Mouse (Mus musculus) limb, embryonic 11.5 days (tissue): ENCODE results near the gene Gm49711. TPM values are rescaled to one million over a fixed set of nuclear protein-coding genes. Genes with fewer than 3 reads are reported as not detected.

Source experiments
- ATAC-seq: fragments of 200-750 bp; cut with Nextera tagmentation; 2 replicates; pipeline ENCODE4 v1.8.0; 2017; ENCODE audit warnings: low read depth; ENCODE audit not compliant: insufficient number of reproducible peaks, low FRiP score, low TSS enrichment
- DNase-seq: peaks from one replicate; pipeline ENCODE4 v3.0.0-alpha.2; 2015; ENCODE audit warnings: low spot score
- H3K27ac ChIP-seq: fragments of 300-500 bp; sonication (generic); replicated peaks from 2 replicates; pipeline ENCODE4 v1.5.1; 2014; ENCODE audit warnings: low read depth, mild to moderate bottlenecking, low read length
- H3K27me3 ChIP-seq: fragments of 300-500 bp; sonication (generic); 2 replicates; pipeline ENCODE4 v1.6.1; 2014; ENCODE audit warnings: mild to moderate bottlenecking, low read length, mixed read lengths; ENCODE audit not compliant: control insufficient read depth, insufficient read depth
- H3K36me3 ChIP-seq: fragments of 300-500 bp; sonication (generic); 2 replicates; pipeline ENCODE4 v1.6.1; 2014; ENCODE audit warnings: mild to moderate bottlenecking, low read length, moderate library complexity, mixed read lengths; ENCODE audit not compliant: control insufficient read depth, insufficient read depth
- H3K4me1 ChIP-seq: fragments of 300-500 bp; sonication (generic); 2 replicates; pipeline ENCODE4 v1.6.1; 2014; ENCODE audit warnings: low read length, mixed read lengths; ENCODE audit not compliant: control insufficient read depth, insufficient read depth
- H3K4me2 ChIP-seq: fragments of 300-500 bp; sonication (generic); 2 replicates; pipeline ENCODE4 v1.6.1; 2014; ENCODE audit warnings: low read depth, mild to moderate bottlenecking, moderate library complexity; ENCODE audit not compliant: severe bottlenecking
- H3K4me3 ChIP-seq: fragments of 300-500 bp; sonication (generic); 2 replicates; pipeline ENCODE4 v1.5.1; 2014; ENCODE audit warnings: low read depth, low read length
- H3K9ac ChIP-seq: fragments of 300-500 bp; sonication (generic); 2 replicates; pipeline ENCODE4 v1.6.1; 2014; ENCODE audit warnings: mild to moderate bottlenecking, low read length
- H3K9me3 ChIP-seq: fragments of 300-500 bp; sonication (generic); 2 replicates; pipeline ENCODE4 v1.6.1; 2016; ENCODE audit warnings: low read length; ENCODE audit not compliant: control insufficient read depth
- WGBS: fragments of 180-500 bp; shearing (Covaris S2); extraction: QIAGEN DNeasy Blood & Tissue Kit; methylation state at CpG from one replicate; pipeline ENCODE4 v1.1.7; 2014; 5-methylcytosine and 5-hydroxymethylcytosine counted together
- polyA plus RNA-seq: library from polyadenylated mRNA; unstranded; fragments of >200 nt; fragmentation: Nextera tagmentation; extraction: Ambion mirVana; gene quantifications from 2 replicates; pipeline ENCODE4 v1.2.1, GENCODE M21; 2014

The Gm49711 gene
- polyA plus RNA-seq, 1 experiment from 2014 or later: not detected

DNA sequence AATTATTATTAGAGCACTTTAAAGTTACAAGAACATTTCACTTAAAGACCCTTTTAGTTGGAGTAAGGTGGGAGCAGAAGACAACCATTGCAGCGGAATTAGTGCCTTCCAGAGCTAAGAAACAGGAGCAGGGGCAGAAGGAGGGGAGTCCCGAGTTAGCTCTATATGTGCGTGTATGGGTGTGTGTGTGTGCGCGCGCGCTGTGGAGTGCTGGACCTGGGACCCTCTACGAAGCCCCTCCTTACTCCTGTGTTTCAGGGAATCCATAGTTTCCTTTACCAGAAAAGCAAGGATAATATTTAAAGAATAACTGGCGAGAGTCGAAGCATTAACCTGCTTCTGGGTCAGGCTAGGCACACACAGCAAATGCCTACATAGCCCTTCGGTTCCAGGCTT lies 662 bp upstream of the Gm49711 start:
- peak overlapping the region; percentile 87 for H3K4me3 ChIP-seq
- DNase-seq (no peak), ATAC-seq (peak; percentile 44; the same call in 1 of the 2 replicates)
- peak overlapping the region; percentile 56; the same call in 1 of the 2 replicates for H3K27ac ChIP-seq
- H3K36me3 ChIP-seq: peaks cover 3% of the 10 kb centered on the region; the same call in 1 of the 2 replicates
- H3K9ac ChIP-seq: peak overlapping the region; percentile 70
- 11% methylated on average over 11 of the region's 11 CpGs for WGBS
- H3K4me1 ChIP-seq: peaks cover 6% of the 10 kb centered on the region; the same call in 1 of the 2 replicates
- peak overlapping the region; percentile 86 for H3K4me2 ChIP-seq
- H3K27me3 ChIP-seq: no peaks in the 10 kb centered on the region
- H3K9me3 ChIP-seq: no peaks in the 10 kb centered on the region; the same call in 1 of the 2 replicates

DNA sequence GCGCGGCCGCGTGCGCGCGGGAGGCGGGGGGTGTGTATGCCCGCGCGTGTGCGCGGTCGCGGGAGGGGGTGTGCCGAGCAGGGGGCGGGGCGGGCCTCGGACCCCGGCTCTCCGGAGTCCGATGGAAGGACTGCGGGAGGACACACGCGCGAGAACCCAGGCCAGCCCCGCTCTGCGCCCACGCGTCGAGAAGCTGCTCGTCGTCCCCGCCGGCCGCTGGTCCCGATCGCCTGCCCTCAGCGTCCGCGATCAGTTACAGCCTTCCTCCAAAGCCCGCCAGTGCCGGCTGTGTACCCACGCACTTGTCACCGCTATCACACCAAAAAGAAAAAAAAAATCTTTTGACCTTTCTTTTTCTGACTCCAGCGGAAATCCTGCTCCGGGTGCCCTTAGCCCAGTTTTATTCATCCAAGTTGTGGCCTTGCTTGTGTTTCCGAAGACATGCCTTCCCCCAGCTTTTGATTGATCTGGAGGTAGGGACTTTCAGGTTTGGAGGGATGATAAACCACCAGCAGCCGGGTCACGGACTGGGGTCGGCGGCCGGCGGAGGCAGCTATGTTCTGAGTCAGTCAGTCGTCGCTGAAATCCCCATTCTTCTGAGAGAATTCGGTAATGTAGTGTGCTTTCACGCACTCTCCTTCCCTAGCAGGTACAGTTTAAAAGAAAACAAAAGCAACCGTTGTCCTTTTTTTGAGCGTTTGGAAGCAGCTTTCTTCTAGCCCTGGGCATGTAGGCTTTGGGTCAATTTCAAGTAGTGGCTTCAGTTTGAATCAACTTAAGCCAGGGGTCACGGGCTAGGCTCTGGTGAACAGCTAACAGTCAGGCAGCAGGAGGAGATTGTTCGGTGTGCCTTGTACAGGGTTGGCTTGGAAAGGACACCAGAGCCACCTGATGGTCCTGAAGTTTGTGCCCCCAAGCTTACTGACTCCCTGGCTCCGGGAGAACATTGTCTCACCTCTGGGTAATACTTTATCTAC lies 816 bp downstream of the Gm49711 start:
- Histone ChIP-seq H3K4me3 (peak overlapping the region; percentile 87), H3K9me3 (no peaks in the 10 kb centered on the region; the same call in 1 of the 2 replicates), H3K27ac (no peak overlapping the region), H3K36me3 (peaks cover 3% of the 10 kb centered on the region; the same call in 1 of the 2 replicates), H3K4me1 (peaks cover 6% of the 10 kb centered on the region; the same call in 1 of the 2 replicates), H3K9ac (peak overlapping the region; percentile 70), H3K27me3 (no peaks in the 10 kb centered on the region), H3K4me2 (peak overlapping the region; percentile 86)
- 2% methylated on average over 47 of the region's 63 CpGs for WGBS
- DNase-seq (peak; percentile 49), ATAC-seq (peak; percentile 14; the same call in 1 of the 2 replicates)

DNA sequence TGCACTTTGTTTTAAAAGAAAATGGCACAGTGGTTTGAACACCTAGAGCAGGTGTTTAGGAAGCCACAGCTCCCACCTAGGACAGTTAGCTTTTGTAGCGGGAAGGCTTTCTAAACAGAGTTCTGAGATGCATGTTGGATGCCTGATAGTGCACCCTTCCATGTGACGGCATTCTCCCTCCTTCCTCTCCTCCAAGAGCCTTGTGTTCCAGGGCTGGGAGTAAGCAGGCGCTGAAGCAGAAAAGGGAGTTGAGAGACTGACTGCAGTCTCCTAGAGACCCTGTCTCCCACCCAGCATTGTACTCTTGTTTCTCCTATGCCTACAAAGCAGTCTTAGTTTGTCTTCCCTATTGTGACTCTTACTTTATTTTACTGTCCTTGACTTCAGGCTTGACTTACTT lies 2.1 kb downstream of the Gm49711 start:
- Histone ChIP-seq H3K4me2 (no peak overlapping the region), H3K36me3 (peaks cover 5% of the 10 kb centered on the region; the same call in 1 of the 2 replicates), H3K27me3 (no peaks in the 10 kb centered on the region), H3K4me3 (no peak overlapping the region), H3K4me1 (peaks cover 6% of the 10 kb centered on the region; the same call in 1 of the 2 replicates), H3K9ac (no peak overlapping the region), H3K27ac (no peak overlapping the region), H3K9me3 (no peaks in the 10 kb centered on the region)
- WGBS: 91% methylated on average over 3 of the region's 3 CpGs
- ATAC-seq: no peak
- no peak for DNase-seq

DNA sequence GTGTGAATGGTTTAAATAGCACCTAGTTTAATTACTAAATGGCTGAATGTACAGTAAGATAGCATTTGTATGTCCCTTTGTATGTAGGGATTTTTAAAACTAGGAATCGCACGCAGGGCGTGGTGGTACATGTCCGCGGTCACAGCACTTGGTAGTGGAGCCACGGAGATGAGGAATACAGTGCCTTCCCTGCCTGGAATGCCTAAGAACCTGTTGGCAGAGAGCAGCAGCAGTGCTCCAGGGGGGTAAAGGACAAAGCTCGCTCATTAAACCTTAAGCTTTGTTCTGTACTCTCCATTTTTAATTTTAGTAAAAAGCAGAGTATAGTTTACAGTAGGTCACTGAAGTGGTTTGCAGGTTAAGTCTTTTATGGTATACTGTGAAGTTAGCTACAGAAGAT lies 3.5 kb downstream of the Gm49711 start:
- Histone ChIP-seq H3K4me2 (no peak overlapping the region), H3K9me3 (no peaks in the 10 kb centered on the region), H3K27ac (no peak overlapping the region), H3K4me1 (peaks cover 6% of the 10 kb centered on the region; the same call in 1 of the 2 replicates), H3K36me3 (peaks cover 5% of the 10 kb centered on the region; the same call in 1 of the 2 replicates), H3K9ac (no peak overlapping the region), H3K27me3 (no peaks in the 10 kb centered on the region), H3K4me3 (no peak overlapping the region)
- DNase-seq: no peak
- no peak for ATAC-seq
- WGBS: 95% methylated on average over 7 of the region's 7 CpGs

DNA sequence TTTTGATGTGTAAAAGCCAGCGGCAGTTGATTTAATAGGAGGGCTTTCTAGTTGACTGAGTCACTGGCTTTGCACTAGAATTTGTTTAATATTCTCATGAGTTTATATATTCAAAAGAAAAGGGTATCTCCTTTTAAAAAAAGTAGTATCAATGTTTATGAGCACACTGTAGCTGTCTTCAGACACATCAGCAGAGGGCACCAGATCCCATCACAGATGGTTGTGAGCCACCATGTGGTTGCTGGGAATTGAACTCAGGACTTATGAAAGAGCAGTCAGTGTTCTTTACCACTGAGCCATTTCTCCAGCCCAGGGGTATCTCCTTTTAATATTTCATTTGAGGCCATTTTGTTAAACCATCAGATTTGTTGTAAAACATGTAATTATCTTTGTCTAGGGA lies 4.7 kb downstream of the Gm49711 start:
- H3K27ac ChIP-seq: no peak overlapping the region
- no peak overlapping the region for H3K9ac ChIP-seq
- ATAC-seq (no peak), DNase-seq (no peak)
- peaks cover 6% of the 10 kb centered on the region; the same call in 1 of the 2 replicates for H3K4me1 ChIP-seq
- no peaks in the 10 kb centered on the region for H3K9me3 ChIP-seq
- peaks cover 5% of the 10 kb centered on the region; the same call in 1 of the 2 replicates for H3K36me3 ChIP-seq
- H3K4me2 ChIP-seq: no peak overlapping the region
- H3K27me3 ChIP-seq: no peaks in the 10 kb centered on the region
- H3K4me3 ChIP-seq: no peak overlapping the region
- 92% methylated on average over 1 of the region's 1 CpGs for WGBS

DNA sequence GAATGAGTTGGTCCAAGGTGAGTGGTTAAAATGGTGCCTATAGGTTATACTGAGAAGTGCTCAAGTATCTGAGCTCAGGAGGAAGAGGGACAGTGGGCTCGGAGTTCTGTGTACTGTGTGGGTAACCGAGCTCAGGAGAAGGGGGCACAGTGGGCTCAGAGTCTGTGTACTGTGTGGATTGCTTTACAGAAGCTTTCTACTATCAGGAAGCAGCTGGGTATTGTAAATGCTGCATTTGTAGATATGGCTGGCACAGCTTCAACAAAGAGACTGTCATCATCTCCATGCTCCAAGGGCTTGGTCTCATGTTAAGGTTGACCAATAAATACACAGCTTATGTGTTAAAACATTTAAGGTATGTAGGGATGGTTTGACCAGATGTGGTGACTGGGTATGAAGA lies 6.7 kb downstream of the Gm49711 start:
- no peaks in the 10 kb centered on the region for H3K9me3 ChIP-seq
- no peak for DNase-seq
- H3K27ac ChIP-seq: no peak overlapping the region
- H3K4me2 ChIP-seq: no peak overlapping the region
- WGBS: 90% methylated on average over 2 of the region's 2 CpGs
- H3K4me3 ChIP-seq: no peak overlapping the region
- no peak overlapping the region for H3K9ac ChIP-seq
- H3K4me1 ChIP-seq: peaks cover under 1% of the 10 kb centered on the region; the same call in 1 of the 2 replicates
- ATAC-seq: no peak
- peaks cover 5% of the 10 kb centered on the region; the same call in 1 of the 2 replicates for H3K36me3 ChIP-seq
- H3K27me3 ChIP-seq: no peaks in the 10 kb centered on the region

DNA sequence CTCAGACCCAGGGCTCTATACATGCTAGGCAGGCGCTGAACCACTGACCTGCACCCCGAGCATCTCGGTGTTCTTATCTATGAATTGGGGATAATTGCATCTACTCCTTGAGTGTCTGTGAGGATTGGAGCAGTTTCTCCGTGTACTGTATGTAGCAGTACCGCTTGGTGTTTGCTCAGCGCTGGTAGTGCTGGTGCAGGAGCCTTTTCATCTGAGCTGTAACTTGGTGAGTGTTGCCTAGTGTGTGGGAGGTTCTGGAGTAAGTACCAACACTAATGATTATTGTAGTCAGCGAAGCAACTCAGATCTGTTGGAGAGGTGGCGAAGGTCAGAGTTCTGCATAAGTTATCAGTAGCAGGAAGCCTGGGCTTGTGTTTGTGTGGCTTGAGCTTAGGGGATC lies 12.2 kb downstream of the Gm49711 start:
- Histone ChIP-seq H3K4me2 (no peak overlapping the region), H3K9ac (no peak overlapping the region), H3K36me3 (no peaks in the 10 kb centered on the region), H3K27ac (no peak overlapping the region), H3K4me3 (no peak overlapping the region), H3K9me3 (no peaks in the 10 kb centered on the region), H3K4me1 (no peaks in the 10 kb centered on the region), H3K27me3 (no peaks in the 10 kb centered on the region)
- WGBS: 94% methylated on average over 8 of the region's 8 CpGs
- ATAC-seq (no peak), DNase-seq (no peak)

DNA sequence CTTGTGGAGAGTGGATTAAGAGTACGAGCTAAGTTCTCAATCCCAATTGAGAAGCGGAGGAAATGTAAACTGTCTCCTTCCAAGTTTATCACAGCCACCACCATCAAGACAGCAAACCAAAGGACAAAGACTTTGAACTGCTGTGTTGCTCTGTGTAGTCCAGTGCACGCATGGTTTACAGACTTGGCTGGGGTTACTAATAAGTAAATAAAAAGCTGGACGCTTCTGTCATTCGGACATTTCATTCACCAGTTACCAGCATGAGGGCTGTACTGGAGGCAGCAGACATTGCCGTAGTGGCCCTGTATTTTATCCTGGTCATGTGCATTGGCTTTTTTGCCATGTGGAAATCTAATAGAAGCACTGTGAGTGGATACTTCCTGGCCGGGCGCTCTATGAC lies 18.7 kb downstream of the Gm49711 start:
- Histone ChIP-seq H3K4me3 (no peak overlapping the region), H3K36me3 (peaks cover 2% of the 10 kb centered on the region), H3K4me1 (no peaks in the 10 kb centered on the region)

More for the DNA sequence above, 18.7 kb downstream of the Gm49711 start:
- H3K27me3 ChIP-seq: no peaks in the 10 kb centered on the region
- no peak for DNase-seq
- H3K27ac ChIP-seq: no peak overlapping the region
- no peak for ATAC-seq
- H3K9ac ChIP-seq: no peak overlapping the region
- no peak overlapping the region for H3K4me2 ChIP-seq
- whole genome bisulfite sequencing: 96% methylated on average over 8 of the region's 8 CpGs
- H3K9me3 ChIP-seq: no peaks in the 10 kb centered on the region
